Mouse (Mus musculus) cerebellum, adult 2 months (tissue): ENCODE measurements at regions not wholly inside any gene's neighbourhood (a gene's known extent, or its start where the extent isn't known, plus 50 kb on each side); places are given as distances from the start of the nearest gene placed in this dataset.

ENCODE experiments used
- DNase-seq, 2 experiments: peaks; one replicate each; pipeline ENCODE4 v3.0.0; 2021
- H3K27ac ChIP-seq: fragments of 200-500 bp; 2 replicates; pipeline ENCODE4 v1.5.1; 2012; ENCODE audit warnings: low read length, control low read depth, inconsistent platforms; ENCODE audit not compliant: insufficient read depth
- H3K27me3 ChIP-seq: fragments of 200-500 bp; 2 replicates; pipeline ENCODE4 v1.6.1; 2012; ENCODE audit warnings: inconsistent platforms, mild to moderate bottlenecking, low read length, moderate library complexity; ENCODE audit not compliant: control insufficient read depth, insufficient read depth
- H3K4me1 ChIP-seq: fragments of 200-500 bp; 2 replicates; pipeline ENCODE4 v1.6.1; 2011; ENCODE audit warnings: low read length; ENCODE audit not compliant: control insufficient read depth, insufficient read depth
- H3K4me3 ChIP-seq: fragments of 200-500 bp; replicated peaks from 2 replicates; pipeline ENCODE3; 2011; ENCODE audit warnings: mild to moderate bottlenecking, low read depth, low read length, control low read depth; ENCODE audit not compliant: insufficient read depth
- CTCF ChIP-seq: fragments of 200-500 bp; IDR thresholded peaks from 2 replicates; pipeline ENCODE4 v1.5.1; 2011; ENCODE audit warnings: low read depth, mild to moderate bottlenecking, control low read depth, low read length, moderate library complexity, borderline replicate concordance; ENCODE audit not compliant: insufficient read depth
- POLR2A ChIP-seq: fragments of 200-500 bp; IDR thresholded peaks from 2 replicates; pipeline ENCODE4 v1.6.1; 2011; ENCODE audit warnings: low read length, control low read depth, borderline replicate concordance; ENCODE audit not compliant: insufficient read depth
- WGBS: fragments of 180-500 bp; shearing (Covaris S2); methylation state at CpG from one replicate; pipeline ENCODE4 v1.1.7; 2018; 5-methylcytosine and 5-hydroxymethylcytosine counted together

DNA sequence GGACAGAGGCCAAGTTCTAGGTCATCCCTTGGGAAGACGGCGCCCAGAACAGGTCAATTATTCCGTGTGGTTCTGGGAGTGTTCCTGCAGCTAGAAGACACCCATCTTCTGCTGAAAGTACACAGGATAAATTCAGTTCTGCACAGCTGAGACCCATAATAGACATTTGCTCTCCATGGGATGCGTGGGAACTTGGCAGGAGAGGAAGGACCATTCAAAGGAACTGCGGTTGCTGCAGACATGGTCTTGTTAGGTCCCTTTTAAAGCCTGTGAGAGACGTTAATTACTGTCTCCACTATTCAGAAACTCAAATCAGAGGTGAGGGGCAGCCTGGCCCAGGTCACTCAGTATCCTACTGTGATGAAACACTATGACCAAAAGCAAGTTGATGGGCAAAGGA lies 130.4 kb downstream of the Cdc5l start:
- H3K27me3 ChIP-seq: no peaks in the 10 kb centered on the region; the same call in 1 of the 2 replicates
- TF ChIP-seq CTCF: no peak
- no peak for TF ChIP-seq POLR2A
- WGBS: 67% methylated on average over 6 of the region's 6 CpGs
- no peak overlapping the region for H3K4me3 ChIP-seq
- no peak for DNase-seq
- no peaks in the 10 kb centered on the region for H3K4me1 ChIP-seq
- no peak overlapping the region for H3K27ac ChIP-seq

DNA sequence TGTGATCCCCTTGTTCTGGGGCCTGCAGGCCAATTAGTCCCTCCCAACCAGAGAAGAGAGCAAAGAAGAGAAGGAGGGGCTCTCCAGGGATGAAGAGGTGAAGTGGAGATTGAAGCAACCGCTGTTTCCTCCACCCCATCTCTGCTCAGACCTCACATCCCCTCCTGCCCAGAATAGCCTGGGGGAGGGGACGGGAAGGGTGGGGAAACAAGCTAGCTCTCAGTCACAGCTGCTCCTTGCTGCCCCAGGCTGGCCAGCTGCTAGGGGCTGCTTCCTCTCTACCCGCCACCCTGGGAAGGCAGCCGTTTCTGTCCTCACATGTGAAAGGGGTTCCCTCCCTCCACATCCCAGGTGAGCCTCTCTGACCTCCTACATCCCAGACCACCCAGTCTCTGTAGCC lies 135.2 kb downstream of the Cdc5l start:
- DNase-seq: no peak
- Histone ChIP-seq H3K27me3 (no peaks in the 10 kb centered on the region), H3K4me1 (no peaks in the 10 kb centered on the region), H3K27ac (no peak overlapping the region), H3K4me3 (no peak overlapping the region)
- TF ChIP-seq CTCF: no peak
- TF ChIP-seq POLR2A: no peak
- 64% methylated on average over 4 of the region's 4 CpGs for WGBS

DNA sequence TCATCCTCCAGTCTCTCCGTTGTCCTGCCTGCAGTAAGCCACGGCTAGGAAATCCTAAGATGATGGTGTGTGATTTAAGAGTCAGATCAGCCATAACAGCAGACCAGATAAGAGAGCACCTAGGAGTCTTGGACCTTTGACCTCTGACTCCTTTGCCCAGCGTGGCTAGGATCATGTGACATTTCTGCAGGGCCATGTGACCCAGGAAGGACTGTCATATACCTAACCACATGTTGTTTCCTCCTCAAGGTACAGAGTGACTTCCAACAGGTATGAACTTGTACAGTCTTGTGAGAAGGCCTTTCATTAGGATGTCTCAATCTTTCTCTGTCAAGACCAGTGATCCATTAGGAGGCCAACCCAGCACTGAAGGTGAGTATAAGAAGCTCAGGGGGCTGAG lies 135.7 kb downstream of the Cdc5l start:
- no peak for TF ChIP-seq POLR2A
- TF ChIP-seq CTCF: no peak
- no peaks in the 10 kb centered on the region for H3K4me1 ChIP-seq
- DNase-seq: no peak
- H3K27me3 ChIP-seq: no peaks in the 10 kb centered on the region
- no peak overlapping the region for H3K27ac ChIP-seq
- 85% methylated on average over 3 of the region's 3 CpGs for WGBS
- no peak overlapping the region for H3K4me3 ChIP-seq

DNA sequence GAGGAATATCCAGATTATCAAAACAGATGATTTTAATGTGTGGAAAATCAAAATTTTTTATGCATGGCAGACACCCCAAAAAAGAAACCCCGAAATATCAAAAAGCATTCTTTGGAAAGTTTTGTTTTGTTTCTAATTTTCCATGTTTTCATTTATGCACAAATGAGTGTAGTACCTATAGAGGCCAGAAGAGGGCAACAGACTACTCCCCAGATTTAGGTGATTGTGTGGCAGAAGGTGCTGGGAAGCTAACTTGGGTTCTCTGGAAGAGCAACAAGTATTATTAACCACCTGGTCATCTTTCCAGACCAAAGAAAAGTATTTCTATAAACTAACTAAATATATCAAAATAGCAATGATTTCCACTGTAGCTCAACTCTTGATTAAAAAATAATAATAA lies 137.2 kb downstream of the Cdc5l start:
- no peak overlapping the region for H3K4me3 ChIP-seq
- no peaks in the 10 kb centered on the region for H3K27me3 ChIP-seq
- TF ChIP-seq POLR2A (no peak), CTCF (no peak)
- WGBS: 96% methylated on average over 1 of the region's 1 CpGs
- H3K27ac ChIP-seq: no peak overlapping the region
- no peaks in the 10 kb centered on the region for H3K4me1 ChIP-seq
- DNase-seq: no peak

DNA sequence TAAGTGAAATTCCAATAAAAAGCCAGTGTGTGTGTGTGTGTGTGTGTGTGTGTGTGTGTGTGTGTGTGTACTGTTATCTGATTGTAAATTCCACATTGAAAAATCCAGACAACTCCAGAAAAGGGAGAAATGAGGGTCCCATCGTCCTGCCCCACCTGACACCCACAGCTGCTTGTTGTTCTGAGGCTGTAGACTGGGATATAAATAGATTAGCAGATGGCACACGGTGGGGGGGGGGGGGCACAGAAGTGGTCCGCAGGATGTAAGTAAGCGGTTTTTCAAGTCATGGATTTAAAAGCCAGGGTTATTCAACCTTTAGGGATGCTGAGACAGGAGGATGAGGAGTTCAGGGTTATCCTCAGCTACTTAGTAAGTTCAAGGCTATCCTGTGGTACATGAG lies 138.7 kb downstream of the Cdc5l start:
- H3K27me3 ChIP-seq: no peaks in the 10 kb centered on the region
- WGBS: 21% methylated on average over 4 of the region's 4 CpGs
- no peaks in the 10 kb centered on the region for H3K4me1 ChIP-seq
- TF ChIP-seq CTCF (no peak), POLR2A (no peak)
- no peak overlapping the region for H3K27ac ChIP-seq
- no peak for DNase-seq
- H3K4me3 ChIP-seq: no peak overlapping the region

DNA sequence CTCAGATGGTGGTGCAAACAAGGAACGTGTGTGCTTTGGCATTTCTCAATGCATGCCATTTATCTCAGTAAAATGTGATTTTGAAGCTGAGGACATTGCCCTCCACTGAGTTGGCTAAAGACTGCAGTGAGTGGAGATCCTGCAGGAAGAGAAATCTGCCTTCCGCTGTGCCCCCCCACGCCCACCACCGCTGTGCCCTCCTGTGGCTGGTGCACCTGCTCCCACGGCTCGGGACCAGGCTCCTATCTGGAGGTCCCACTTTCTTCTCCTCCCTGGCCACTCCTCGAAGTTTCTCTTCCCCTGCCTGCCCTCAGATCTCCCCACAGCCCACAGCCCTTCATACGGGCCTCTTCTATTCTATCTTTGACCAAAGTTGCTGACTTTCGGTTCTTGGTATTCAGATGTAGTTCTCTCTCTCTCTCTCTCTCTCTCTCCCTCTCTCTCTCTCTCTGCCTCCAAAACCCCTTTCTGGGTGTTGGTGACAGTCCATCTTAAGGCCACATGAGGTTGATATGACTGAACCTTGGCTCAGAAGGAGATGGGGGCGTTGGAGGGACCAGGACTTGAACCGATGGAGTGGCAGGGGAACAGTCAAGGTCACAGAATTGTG lies 139.2 kb downstream of the Cdc5l start:
- H3K4me3 ChIP-seq: no peak overlapping the region
- H3K4me1 ChIP-seq: no peaks in the 10 kb centered on the region
- DNase-seq: no peak
- H3K27ac ChIP-seq: no peak overlapping the region
- no peak for TF ChIP-seq CTCF
- no peak for TF ChIP-seq POLR2A
- no peaks in the 10 kb centered on the region for H3K27me3 ChIP-seq
- 70% methylated on average over 11 of the region's 11 CpGs for WGBS

DNA sequence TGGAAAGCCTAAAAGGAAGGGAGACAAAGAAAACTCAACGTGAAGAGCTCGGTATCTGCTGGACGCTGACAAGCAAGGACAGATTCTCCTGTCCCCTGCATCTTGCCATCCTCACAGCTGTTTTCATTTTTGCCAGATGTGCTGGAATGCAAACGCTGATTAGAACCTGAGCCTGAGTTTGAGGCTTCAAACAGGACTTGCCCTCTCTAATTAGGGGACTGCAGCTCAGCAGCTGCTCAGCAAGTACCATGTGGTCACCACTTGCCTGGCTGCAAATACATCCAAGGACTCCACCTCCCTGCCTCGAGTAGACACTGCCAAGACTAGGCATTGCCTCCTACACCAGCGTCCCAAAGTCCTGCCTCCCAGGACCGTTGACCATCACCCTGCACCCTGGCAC lies 140.7 kb downstream of the Cdc5l start:
- no peaks in the 10 kb centered on the region for H3K27me3 ChIP-seq
- H3K4me3 ChIP-seq: no peak overlapping the region
- H3K4me1 ChIP-seq: no peaks in the 10 kb centered on the region
- no peak for DNase-seq
- 66% methylated on average over 7 of the region's 7 CpGs for WGBS
- H3K27ac ChIP-seq: no peak overlapping the region
- no peak for TF ChIP-seq POLR2A
- no peak for TF ChIP-seq CTCF

DNA sequence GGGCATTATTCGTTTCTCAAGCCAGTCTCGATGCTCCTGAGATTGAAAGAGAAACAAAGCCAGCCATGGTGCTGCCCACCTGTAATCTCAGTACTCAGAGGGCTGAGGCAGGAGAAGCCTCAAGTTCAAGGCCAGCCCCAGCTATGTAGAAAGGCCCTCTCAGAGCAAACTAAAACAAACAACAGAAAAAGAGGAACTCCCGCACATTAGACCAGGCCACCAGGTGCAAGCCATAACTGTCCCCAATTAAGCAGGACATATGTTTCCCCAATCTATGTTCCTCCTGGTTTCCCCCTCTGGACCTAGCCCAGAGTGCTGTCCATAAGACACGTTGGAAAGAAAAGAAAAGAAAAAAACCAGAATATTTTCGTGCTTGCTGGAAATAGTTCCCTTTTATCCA lies 142.5 kb downstream of the Cdc5l start:
- H3K4me3 ChIP-seq: no peak overlapping the region
- 83% methylated on average over 5 of the region's 5 CpGs for WGBS
- H3K27me3 ChIP-seq: no peaks in the 10 kb centered on the region
- H3K27ac ChIP-seq: no peak overlapping the region
- no peak for TF ChIP-seq POLR2A
- TF ChIP-seq CTCF: no peak
- DNase-seq: no peak
- no peaks in the 10 kb centered on the region for H3K4me1 ChIP-seq
